Mouse (Mus musculus): Measurements from ENCODE around the gene Gm20517.

DNA sequence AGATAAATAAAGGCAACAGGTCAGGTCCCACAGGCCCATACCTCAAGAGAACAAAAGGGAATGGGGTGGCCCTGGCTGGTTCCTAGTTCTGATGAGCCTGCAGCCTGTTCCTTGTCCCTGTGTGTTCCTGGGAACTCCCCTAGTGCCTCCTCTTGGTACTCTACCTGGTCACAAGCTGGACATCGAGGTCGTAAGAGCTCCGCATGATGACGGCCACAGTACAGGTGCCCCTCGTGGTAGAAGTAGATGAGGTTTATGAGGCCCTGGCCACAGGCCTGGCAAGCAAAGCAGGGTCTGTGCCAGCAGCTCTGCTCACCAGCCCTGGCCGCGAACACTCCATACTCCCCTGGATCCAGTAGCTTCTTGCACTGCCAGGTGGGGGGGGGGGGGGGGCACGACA, 78.5 kb downstream of the Gm20517 start:
- no peak for TF ChIP-seq CTCF (IDR thresholded peaks at IDR 0.05; ENCODE audit: control insufficient read depth, insufficient read depth, insufficient read length)
- no peak for TF ChIP-seq MAX (IDR thresholded peaks at IDR 0.05)
- no peak for TF ChIP-seq MYOG (IDR thresholded peaks at IDR 0.05; ENCODE audit: control insufficient read depth, extremely low read depth, insufficient read length)
- TF ChIP-seq USF1 (IDR thresholded peaks at IDR 0.05; ENCODE audit: low read depth) = no peak
- no peak for TF ChIP-seq CEBPB (IDR thresholded peaks at IDR 0.05; ENCODE audit: low read depth)
- no peak for TF ChIP-seq FOSL1 (IDR thresholded peaks at IDR 0.05; ENCODE audit: insufficient read depth, low read length, poor library complexity, severe bottlenecking)
- no peak for TF ChIP-seq MYOD1 (IDR thresholded peaks at IDR 0.05; ENCODE audit: control insufficient read depth, insufficient read length, low read depth)

All from C2C12 (cell line).